Mouse (Mus musculus): ENCODE data around the gene Zfp324. TPM values are rescaled to one million over a fixed set of nuclear protein-coding genes. Genes with fewer than 3 reads are reported as not detected.

Zfp324 gene
- polyA plus RNA-seq, 1 experiment from 2014 or later, result 1.9 TPM

GRCm38 (mm10) chr7:13010005-13010908, 44.6 kb downstream of the Zfp324 start, which contains the start of gene Zbtb45:
TSS of gene Zbtb45 (minus strand) at chr7:13010034.
- H3K27ac ChIP-seq (ENCODE audit: low read depth), result peak within 1 kb of the TSS; percentile 93
- DNase-seq (no peak), ATAC-seq (no peak)
- WGBS (ENCODE audit: insufficient replicate concordance), result 14% methylated on average over 26 of the region's 26 CpGs
- H3K36me3 ChIP-seq (replicated peaks; ENCODE audit: insufficient read depth, low read length), result peaks cover 19% of the 10 kb centered on the region; the same call in 1 of the 2 replicates
- H3K27me3 ChIP-seq (ENCODE audit: insufficient read depth, low read length), result no peaks in the 10 kb centered on the region
- H3K9ac ChIP-seq (replicated peaks), result peak within 1 kb of the TSS; percentile 72
- no peaks in the 10 kb centered on the region for H3K9me3 ChIP-seq (ENCODE audit: low read length)
- TF ChIP-seq EP300 (IDR thresholded peaks at IDR 0.05; ENCODE audit: low read depth), result no peak
- H3K4me2 ChIP-seq (ENCODE audit: low read depth, low read length), result peak within 1 kb of the TSS; percentile 95
- peaks cover 16% of the 10 kb centered on the region for H3K4me1 ChIP-seq (ENCODE audit: insufficient read depth)
- peak within 1 kb of the TSS; percentile 64 for H3K4me3 ChIP-seq (ENCODE audit: low read depth, low read length)

- ATAC-seq (no peak), DNase-seq (no peak)
- WGBS (ENCODE audit: insufficient replicate concordance), result 60% methylated on average over 4 of the region's 4 CpGs
- no peak overlapping the region for H3K4me3 ChIP-seq (ENCODE audit: low read depth, low read length)
- no peak overlapping the region for H3K4me2 ChIP-seq (ENCODE audit: low read depth, low read length)
- H3K9ac ChIP-seq (replicated peaks), result no peak overlapping the region
- peaks cover 27% of the 10 kb centered on the region for H3K4me1 ChIP-seq (ENCODE audit: insufficient read depth)
- H3K9me3 ChIP-seq (ENCODE audit: low read length), result no peaks in the 10 kb centered on the region
- TF ChIP-seq EP300 (IDR thresholded peaks at IDR 0.05; ENCODE audit: low read depth), result no peak
- TF ChIP-seq CTCF (IDR thresholded peaks at IDR 0.05; ENCODE audit: low read depth), result no peak
- peak overlapping the region; percentile 17; the same call in 1 of the 2 replicates for H3K27ac ChIP-seq (ENCODE audit: low read depth)
- no peaks in the 10 kb centered on the region for H3K27me3 ChIP-seq (ENCODE audit: insufficient read depth, low read length)
- no peaks in the 10 kb centered on the region for H3K36me3 ChIP-seq (replicated peaks; ENCODE audit: insufficient read depth, low read length)
Measured at GRCm38 (mm10) chr7:13013671-13014070, 48.0 kb downstream of the Zfp324 start.

- Histone ChIP-seq H3K4me1 (ENCODE audit: insufficient read depth) (peaks cover 23% of the 10 kb centered on the region), H3K36me3 (replicated peaks; ENCODE audit: insufficient read depth, low read length) (no peaks in the 10 kb centered on the region), H3K27ac (ENCODE audit: low read depth) (no peak overlapping the region), H3K4me3 (ENCODE audit: low read depth, low read length) (no peak overlapping the region), H3K27me3 (ENCODE audit: insufficient read depth, low read length) (no peaks in the 10 kb centered on the region), H3K9me3 (ENCODE audit: low read length) (no peaks in the 10 kb centered on the region), H3K9ac (replicated peaks) (no peak overlapping the region), H3K4me2 (ENCODE audit: low read depth, low read length) (no peak overlapping the region)
- DNase-seq, result no peak
- TF ChIP-seq EP300 (IDR thresholded peaks at IDR 0.05; ENCODE audit: low read depth), result no peak
- TF ChIP-seq CTCF (IDR thresholded peaks at IDR 0.05; ENCODE audit: low read depth), result no peak
- 63% methylated on average over 6 of the region's 6 CpGs for WGBS (ENCODE audit: insufficient replicate concordance)
- ATAC-seq, result no peak
Measured at GRCm38 (mm10) chr7:13014275-13014839, 48.7 kb downstream of the Zfp324 start.

GRCm38 (mm10) chr7:13015217-13015616, 49.6 kb downstream of the Zfp324 start:
- ATAC-seq, result no peak
- no peak overlapping the region for H3K4me3 ChIP-seq (ENCODE audit: low read depth, low read length)
- WGBS (ENCODE audit: insufficient replicate concordance), result 69% methylated on average over 1 of the region's 1 CpGs
- H3K27me3 ChIP-seq (ENCODE audit: insufficient read depth, low read length), result no peaks in the 10 kb centered on the region
- no peak overlapping the region for H3K27ac ChIP-seq (ENCODE audit: low read depth)
- DNase-seq, result no peak
- no peaks in the 10 kb centered on the region for H3K36me3 ChIP-seq (replicated peaks; ENCODE audit: insufficient read depth, low read length)
- no peak for TF ChIP-seq CTCF (IDR thresholded peaks at IDR 0.05; ENCODE audit: low read depth)
- TF ChIP-seq EP300 (IDR thresholded peaks at IDR 0.05; ENCODE audit: low read depth), result no peak
- peaks cover 22% of the 10 kb centered on the region for H3K4me1 ChIP-seq (ENCODE audit: insufficient read depth)
- H3K9me3 ChIP-seq (ENCODE audit: low read length), result no peaks in the 10 kb centered on the region
- no peak overlapping the region for H3K9ac ChIP-seq (replicated peaks)
- no peak overlapping the region for H3K4me2 ChIP-seq (ENCODE audit: low read depth, low read length)

- 4% methylated on average over 31 of the region's 31 CpGs for WGBS (ENCODE audit: insufficient replicate concordance)
- ATAC-seq, result peak; percentile 2; the same call in 1 of the 2 replicates
- H3K27ac ChIP-seq (ENCODE audit: low read depth), result peak overlapping the region; percentile 1; the same call in 1 of the 2 replicates
Measured at GRCm38 (mm10) chr7:13022773-13023535, 57.3 kb downstream of the Zfp324 start.

More at GRCm38 (mm10) chr7:13022773-13023535, 57.3 kb downstream of the Zfp324 start:
- H3K4me1 ChIP-seq (ENCODE audit: insufficient read depth), result peaks cover 30% of the 10 kb centered on the region
- H3K4me2 ChIP-seq (ENCODE audit: low read depth, low read length), result peak overlapping the region; percentile 96
- peak overlapping the region; percentile 70 for H3K4me3 ChIP-seq (ENCODE audit: low read depth, low read length)
- no peaks in the 10 kb centered on the region for H3K9me3 ChIP-seq (ENCODE audit: low read length)
- DNase-seq, result peak; percentile 78
- no peaks in the 10 kb centered on the region for H3K27me3 ChIP-seq (ENCODE audit: insufficient read depth, low read length)
- peak overlapping the region; percentile 35 for H3K9ac ChIP-seq (replicated peaks)
- no peak for TF ChIP-seq EP300 (IDR thresholded peaks at IDR 0.05; ENCODE audit: low read depth)
- TF ChIP-seq CTCF (IDR thresholded peaks at IDR 0.05; ENCODE audit: low read depth), result no peak
- H3K36me3 ChIP-seq (replicated peaks; ENCODE audit: insufficient read depth, low read length), result peaks cover 19% of the 10 kb centered on the region

Other genes with a start within 250 kb of the Zfp324 start
- gene Vmn2r56, start 230.8 kb upstream of the Zfp324 start, polyA plus RNA-seq (2015; fragmentation: Nextera tagmentation; extraction: Ambion mirVana), result not detected in 2 replicates
- 0.04 and 0.13 TPM in 2 replicates for gene Zscan18, start 162.2 kb upstream of the Zfp324 start, polyA plus RNA-seq (2015; fragmentation: Nextera tagmentation; extraction: Ambion mirVana)
- gene Zfp329, start 147.0 kb upstream of the Zfp324 start, polyA plus RNA-seq (2015; fragmentation: Nextera tagmentation; extraction: Ambion mirVana), result 1.2 and 2.1 TPM in 2 replicates
- gene Zfp110, start 131.1 kb upstream of the Zfp324 start, polyA plus RNA-seq (2015; fragmentation: Nextera tagmentation; extraction: Ambion mirVana), result 8.1 and 8.5 TPM in 2 replicates
- 0.61 and 0.65 TPM in 2 replicates for gene Zfp128, start 84.7 kb upstream of the Zfp324 start, polyA plus RNA-seq (2015; fragmentation: Nextera tagmentation; extraction: Ambion mirVana)
- gene Zscan22, start 68.0 kb upstream of the Zfp324 start, polyA plus RNA-seq (2015; fragmentation: Nextera tagmentation; extraction: Ambion mirVana), result 2.3 and 2.5 TPM in 2 replicates
- gene Rps5, start 43.5 kb upstream of the Zfp324 start, polyA plus RNA-seq (2015; fragmentation: Nextera tagmentation; extraction: Ambion mirVana), result 556 and 564 TPM in 2 replicates
- gene Rnf225, start 38.4 kb upstream of the Zfp324 start, polyA plus RNA-seq (2015; fragmentation: Nextera tagmentation; extraction: Ambion mirVana), result 0.05 TPM in 2 replicates
- 1.6 and 1.8 TPM in 2 replicates for gene Zfp446, start 12.0 kb downstream of the Zfp324 start, polyA plus RNA-seq (2015; fragmentation: Nextera tagmentation; extraction: Ambion mirVana)
- 103 and 122 TPM in 2 replicates for gene Slc27a5, start 32.4 kb downstream of the Zfp324 start, polyA plus RNA-seq (2015; fragmentation: Nextera tagmentation; extraction: Ambion mirVana)
- 56.0 and 59.1 TPM in 2 replicates for gene Trim28, start 33.3 kb downstream of the Zfp324 start, polyA plus RNA-seq (2015; fragmentation: Nextera tagmentation; extraction: Ambion mirVana)
- 5.6 and 7.2 TPM in 2 replicates for gene Zbtb45, start 44.2 kb downstream of the Zfp324 start, polyA plus RNA-seq (2015; fragmentation: Nextera tagmentation; extraction: Ambion mirVana)
- 132 TPM in 2 replicates for gene Chmp2a, start 69.0 kb downstream of the Zfp324 start, polyA plus RNA-seq (2015; fragmentation: Nextera tagmentation; extraction: Ambion mirVana)
- 53.8 and 59.8 TPM in 2 replicates for gene Ube2m, start 72.4 kb downstream of the Zfp324 start, polyA plus RNA-seq (2015; fragmentation: Nextera tagmentation; extraction: Ambion mirVana)
- 0.26 and 0.29 TPM in 2 replicates for gene Mzf1, start 88.9 kb downstream of the Zfp324 start, polyA plus RNA-seq (2015; fragmentation: Nextera tagmentation; extraction: Ambion mirVana)
- not detected in 2 replicates for gene Vmn1r85, start 129.3 kb downstream of the Zfp324 start, polyA plus RNA-seq (2015; fragmentation: Nextera tagmentation; extraction: Ambion mirVana)
- not detected in 2 replicates for gene Vmn1r86, start 154.1 kb downstream of the Zfp324 start, polyA plus RNA-seq (2015; fragmentation: Nextera tagmentation; extraction: Ambion mirVana)
- gene Vmn1r87, start 174.3 kb downstream of the Zfp324 start, polyA plus RNA-seq (2015; fragmentation: Nextera tagmentation; extraction: Ambion mirVana), result not detected in 2 replicates
- 0.01 TPM in 1 of 2 replicates, not detected in the other for gene Vmn1r88, start 193.7 kb downstream of the Zfp324 start, polyA plus RNA-seq (2015; fragmentation: Nextera tagmentation; extraction: Ambion mirVana)
- gene Vmn1r89, start 247.2 kb downstream of the Zfp324 start, polyA plus RNA-seq (2015; fragmentation: Nextera tagmentation; extraction: Ambion mirVana), result not detected in 2 replicates